Mouse (Mus musculus): ENCODE data around the gene Vmn2r91. TPM values are rescaled to one million over a fixed set of nuclear protein-coding genes. Genes with fewer than 3 reads are reported as not detected.
"Not testable (repeated sequence)": the region's sequence is repeated elsewhere in the genome, so short reads cannot be mapped to it uniquely, and the experiment has no call there.

The Vmn2r91 gene
- polyA plus RNA-seq (2012; fragmentation: generic; extraction: Trizol) = not detected

GRCm38 (mm10) chr17:18084716-18085115 is at the start of gene Vmn2r91:
Gene Vmn2r91, plus strand, starts transcription at chr17:18085016.
- H3K4me3 ChIP-seq; H3K79me2 ChIP-seq (ENCODE audit: control insufficient read depth, insufficient read depth); H3ac ChIP-seq (ENCODE audit: control insufficient read depth, insufficient read length); H3K4me2 ChIP-seq (ENCODE audit: low read depth); H3K36me3 ChIP-seq (ENCODE audit: control insufficient read depth, insufficient read depth); H3K27me3 ChIP-seq (ENCODE audit: control insufficient read depth, insufficient read depth, insufficient read length): not testable (repeated sequence)

- TF ChIP-seq E2F4 (IDR thresholded peaks at IDR 0.05; ENCODE audit: insufficient read depth) (no peak), POLR2AphosphoS2 (IDR thresholded peaks at IDR 0.05; ENCODE audit: insufficient read length, low read depth) (no peak), MYOG (IDR thresholded peaks at IDR 0.05; ENCODE audit: control insufficient read depth in 1 of 3, insufficient read depth in 1 of 3, insufficient read length in 2 of 3, low read depth in 2 of 3) (no peak), SRF (IDR thresholded peaks at IDR 0.05; ENCODE audit: control insufficient read depth, insufficient read length, low read depth) (no peak), TCF12 (IDR thresholded peaks at IDR 0.05; ENCODE audit: insufficient read depth, poor library complexity, severe bottlenecking) (no peak), MAX (IDR thresholded peaks at IDR 0.05; ENCODE audit: low read depth) (no peak), REST (IDR thresholded peaks at IDR 0.05; ENCODE audit: insufficient read depth, insufficient read length) (no peak), MYOD1 (IDR thresholded peaks at IDR 0.05; ENCODE audit: control insufficient read depth in 1 of 3, insufficient read length in 2 of 3, low read depth in 2 of 3) (no peak), TCF3 (IDR thresholded peaks at IDR 0.05; ENCODE audit: insufficient read length, low read depth) (no peak), POLR2A (IDR thresholded peaks at IDR 0.05; ENCODE audit: insufficient read length, low read depth) (no peak)
- no peak within 1 kb of the TSS for H3ac ChIP-seq (ENCODE audit: control insufficient read depth, insufficient read length)
- H3K27me3 ChIP-seq (ENCODE audit: control insufficient read depth, insufficient read depth, insufficient read length) = no peaks in the 10 kb centered on the region
- H3K36me3 ChIP-seq (ENCODE audit: control insufficient read depth, insufficient read depth) = no peaks in the 10 kb centered on the region
- H3K4me2 ChIP-seq (ENCODE audit: low read depth) = no peak within 1 kb of the TSS
- no peak within 1 kb of the TSS for H3K4me3 ChIP-seq
- H3K79me2 ChIP-seq (ENCODE audit: control insufficient read depth, insufficient read depth) = no peaks in the 10 kb centered on the region
These were observed 35.7 kb upstream of the Vmn2r91 start, which contains the start of gene Vmn2r124 for GRCm38 (mm10) chr17:18049124-18049523. Gene Vmn2r124, plus strand, starts transcription at chr17:18049424.

GRCm38 (mm10) chr17:18095626-18096025 is 10.8 kb downstream of the Vmn2r91 start:
- H3K79me2 ChIP-seq (ENCODE audit: control insufficient read depth, insufficient read depth); H3ac ChIP-seq (ENCODE audit: control insufficient read depth, insufficient read length); H3K36me3 ChIP-seq (ENCODE audit: control insufficient read depth, insufficient read depth); H3K4me3 ChIP-seq; H3K4me2 ChIP-seq (ENCODE audit: low read depth); H3K27me3 ChIP-seq (ENCODE audit: control insufficient read depth, insufficient read depth, insufficient read length): not testable (repeated sequence)

GRCm38 (mm10) chr17:18102265-18102664 is 17.4 kb downstream of the Vmn2r91 start:
- not testable (repeated sequence) for H3K4me3 ChIP-seq; H3ac ChIP-seq (ENCODE audit: control insufficient read depth, insufficient read length); H3K36me3 ChIP-seq (ENCODE audit: control insufficient read depth, insufficient read depth); H3K79me2 ChIP-seq (ENCODE audit: control insufficient read depth, insufficient read depth); H3K27me3 ChIP-seq (ENCODE audit: control insufficient read depth, insufficient read depth, insufficient read length); H3K4me2 ChIP-seq (ENCODE audit: low read depth)

GRCm38 (mm10) chr17:18151587-18151986 is 66.8 kb downstream of the Vmn2r91 start, which contains the start of gene Vmn2r92:
Gene Vmn2r92, plus strand, starts transcription at chr17:18151887.
- not testable (repeated sequence) for H3K36me3 ChIP-seq (ENCODE audit: control insufficient read depth, insufficient read depth); H3K79me2 ChIP-seq (ENCODE audit: control insufficient read depth, insufficient read depth); H3K4me2 ChIP-seq (ENCODE audit: low read depth); H3K27me3 ChIP-seq (ENCODE audit: control insufficient read depth, insufficient read depth, insufficient read length); H3ac ChIP-seq (ENCODE audit: control insufficient read depth, insufficient read length); H3K4me3 ChIP-seq

- not testable (repeated sequence) for H3K4me2 ChIP-seq (ENCODE audit: low read depth); H3K4me3 ChIP-seq; H3K79me2 ChIP-seq (ENCODE audit: control insufficient read depth, insufficient read depth); H3K27me3 ChIP-seq (ENCODE audit: control insufficient read depth, insufficient read depth, insufficient read length); H3K36me3 ChIP-seq (ENCODE audit: control insufficient read depth, insufficient read depth); H3ac ChIP-seq (ENCODE audit: control insufficient read depth, insufficient read length)
These were observed 76.4 kb downstream of the Vmn2r91 start for GRCm38 (mm10) chr17:18161194-18161593.

Other genes with a start within 250 kb of the Vmn2r91 start
- gene Has1, start 229.8 kb upstream of the Vmn2r91 start, polyA plus RNA-seq (2012; fragmentation: generic; extraction: Trizol) = 4.0 TPM
- gene Fpr1, start 201.1 kb upstream of the Vmn2r91 start, polyA plus RNA-seq (2012; fragmentation: generic; extraction: Trizol) = not detected
- not detected for gene Fpr2, start 197.2 kb upstream of the Vmn2r91 start, polyA plus RNA-seq (2012; fragmentation: generic; extraction: Trizol)
- gene Fpr3, start 197.2 kb upstream of the Vmn2r91 start, polyA plus RNA-seq (2012; fragmentation: generic; extraction: Trizol) = not detected
- not detected for gene Fpr-rs4, start 63.3 kb upstream of the Vmn2r91 start, polyA plus RNA-seq (2012; fragmentation: generic; extraction: Trizol)
- gene Vmn2r124, start 35.6 kb upstream of the Vmn2r91 start, polyA plus RNA-seq (2012; fragmentation: generic; extraction: Trizol) = not detected
- not detected for gene Vmn2r92, start 66.9 kb downstream of the Vmn2r91 start, polyA plus RNA-seq (2012; fragmentation: generic; extraction: Trizol)
- not detected for gene Vmn2r94, start 192.7 kb downstream of the Vmn2r91 start, polyA plus RNA-seq (2012; fragmentation: generic; extraction: Trizol)
- gene Vmn2r93, start 213.1 kb downstream of the Vmn2r91 start, polyA plus RNA-seq (2012; fragmentation: generic; extraction: Trizol) = not detected